Mouse (Mus musculus) MEL (cell line): Measurements from ENCODE around the gene Gsk3b. TPM values are rescaled to one million over a fixed set of nuclear protein-coding genes. Genes with fewer than 3 reads are reported as not detected.

ENCODE experiments used
- DNase-seq: peaks from one replicate; pipeline ENCODE4 v3.0.0; 2011; ENCODE audit warnings: low read depth, low spot score
- H3K27ac ChIP-seq: 2 replicates; pipeline ENCODE4 v1.5.1; 2012; ENCODE audit warnings: low read depth, mild to moderate bottlenecking, control low read depth, low read length, moderate library complexity; ENCODE audit not compliant: control insufficient read depth
- H3K27me3 ChIP-seq, 2 experiments: fragments of 150-350 bp in 1 of 2; sonication (generic) in 1 of 2; 2 replicates each; pipeline ENCODE4 v1.6.1; 2012; ENCODE audit warnings: low read length in 2 of 2, mild to moderate bottlenecking in 2 of 2, improper control_type of control experiment in 1 of 2, moderate library complexity in 1 of 2; ENCODE audit not compliant: insufficient read depth in 2 of 2, control insufficient read depth in 1 of 2
- H3K36me3 ChIP-seq, 2 experiments: 2 replicates each; pipeline ENCODE4 v1.6.1; 2012 to 2014; ENCODE audit warnings: low read length in 2 of 2, improper control_type of control experiment in 1 of 2, inconsistent platforms in 1 of 2, mild to moderate bottlenecking in 1 of 2; ENCODE audit not compliant: insufficient read depth in 2 of 2, control insufficient read depth in 1 of 2
- H3K4me1 ChIP-seq, 2 experiments: fragments of 150-350 bp in 1 of 2; sonication (generic) in 1 of 2; 2 replicates each; pipeline ENCODE4 v1.6.1; 2012; ENCODE audit warnings: low read length in 2 of 2, improper control_type of control experiment in 1 of 2, mild to moderate bottlenecking in 1 of 2; ENCODE audit not compliant: insufficient read depth in 2 of 2, control insufficient read depth in 1 of 2
- H3K4me3 ChIP-seq, 2 experiments: fragments of 150-350 bp in 1 of 2; sonication (generic) in 1 of 2; 2 replicates each; pipeline ENCODE4 v1.5.1; 2012; ENCODE audit warnings: low read depth in 2 of 2, low read length in 2 of 2, mild to moderate bottlenecking in 2 of 2, moderate library complexity in 2 of 2, control low read depth in 1 of 2, improper control_type of control experiment in 1 of 2; ENCODE audit not compliant: control insufficient read depth in 1 of 2, insufficient read depth in 1 of 2
- H3K79me2 ChIP-seq: 2 replicates; pipeline ENCODE4 v1.6.1; 2012; ENCODE audit warnings: mild to moderate bottlenecking, low read length, moderate library complexity; ENCODE audit not compliant: control insufficient read depth, poor library complexity, insufficient read depth
- H3K9ac ChIP-seq: 2 replicates; pipeline ENCODE4 v1.6.1; 2012; ENCODE audit warnings: low read depth, mild to moderate bottlenecking, control low read depth, low read length, moderate library complexity; ENCODE audit not compliant: control insufficient read depth, poor library complexity, severe bottlenecking
- H3K9me3 ChIP-seq: fragments of 150-350 bp; sonication (generic); replicated peaks from 2 replicates; pipeline ENCODE4 v1.6.1; 2012; ENCODE audit warnings: mild to moderate bottlenecking, low read length, improper control_type of control experiment, moderate library complexity; ENCODE audit not compliant: insufficient read depth
- CTCF ChIP-seq, 3 experiments: IDR thresholded peaks in 2 of 3; conservative IDR thresholded peaks in 1 of 3; 2 replicates each; pipeline ENCODE4 v1.5.1; 2011 to 2012; ENCODE audit warnings: low read length in 3 of 3, low read depth in 2 of 3, mild to moderate bottlenecking in 2 of 3, improper control_type of control experiment in 1 of 3, inconsistent platforms in 1 of 3, mixed read lengths in 1 of 3, moderate library complexity in 1 of 3; ENCODE audit not compliant: control insufficient read depth in 1 of 3, insufficient read depth in 1 of 3, poor library complexity in 1 of 3, severe bottlenecking in 1 of 3
- E2F4 ChIP-seq: IDR thresholded peaks from 2 replicates; pipeline ENCODE4 v1.6.1; 2011; ENCODE audit warnings: low read depth, low read length, improper control_type of control experiment, borderline replicate concordance
- EP300 ChIP-seq, 2 experiments: IDR thresholded peaks; 2 replicates each; pipeline ENCODE4 v1.6.1; 2011; ENCODE audit warnings: improper control_type of control experiment in 2 of 2, low read length in 2 of 2, low read depth in 1 of 2, mild to moderate bottlenecking in 1 of 2
- GABPA ChIP-seq: IDR thresholded peaks from 2 replicates; pipeline ENCODE4 v1.6.1; 2012; ENCODE audit warnings: low read depth, mild to moderate bottlenecking, inconsistent platforms, low read length, improper control_type of control experiment, moderate library complexity
- GATA1 ChIP-seq: IDR thresholded peaks from 2 replicates; pipeline ENCODE4 v1.6.1; 2011; ENCODE audit warnings: low read depth, low read length, improper control_type of control experiment
- HCFC1 ChIP-seq: IDR thresholded peaks from 2 replicates; pipeline ENCODE4 v1.6.1; 2012; ENCODE audit warnings: low read depth, mild to moderate bottlenecking, inconsistent platforms, low read length, improper control_type of control experiment, moderate library complexity
- JUND ChIP-seq: IDR thresholded peaks from 2 replicates; pipeline ENCODE4 v1.6.1; 2011; ENCODE audit warnings: low read depth, mild to moderate bottlenecking, improper control_type of control experiment, low read length
- MAX ChIP-seq: IDR thresholded peaks from 2 replicates; pipeline ENCODE4 v1.6.1; 2011; ENCODE audit warnings: low read length, improper control_type of control experiment
- MEF2A ChIP-seq: IDR thresholded peaks from 2 replicates; pipeline ENCODE4 v1.6.1; 2014; ENCODE audit warnings: low read depth, mild to moderate bottlenecking, inconsistent platforms, low read length, improper control_type of control experiment; ENCODE audit not compliant: poor library complexity, insufficient replicate concordance, severe bottlenecking; ENCODE audit errors: extremely low read depth
- MXI1 ChIP-seq: IDR thresholded peaks from 2 replicates; pipeline ENCODE4 v1.6.1; 2011; ENCODE audit warnings: mild to moderate bottlenecking, low read depth, low read length, improper control_type of control experiment
- MYC ChIP-seq: IDR thresholded peaks from 2 replicates; pipeline ENCODE4 v1.6.1; 2011; ENCODE audit warnings: low read depth, mild to moderate bottlenecking, low read length, improper control_type of control experiment, moderate library complexity
- NRF1 ChIP-seq: IDR thresholded peaks from 2 replicates; pipeline ENCODE4 v1.6.1; 2014; ENCODE audit warnings: low read depth, mild to moderate bottlenecking, inconsistent platforms, low read length, improper control_type of control experiment, moderate library complexity; ENCODE audit not compliant: poor library complexity, insufficient read depth, severe bottlenecking
- RAD21 ChIP-seq: IDR thresholded peaks from 2 replicates; pipeline ENCODE4 v1.6.1; 2011; ENCODE audit warnings: mild to moderate bottlenecking, low read depth, low read length, improper control_type of control experiment
- RCOR1 ChIP-seq: IDR thresholded peaks from 2 replicates; pipeline ENCODE4 v1.6.1; 2012; ENCODE audit warnings: low read depth, mild to moderate bottlenecking, inconsistent platforms, low read length, improper control_type of control experiment
- TAL1 ChIP-seq: IDR thresholded peaks from 2 replicates; pipeline ENCODE4 v1.6.1; 2012; ENCODE audit warnings: mild to moderate bottlenecking, inconsistent platforms, low read length, moderate library complexity, mixed read lengths
- TBP ChIP-seq: IDR thresholded peaks from 2 replicates; pipeline ENCODE4 v1.8.0; 2011; ENCODE audit warnings: low read depth, low read length, improper control_type of control experiment
- UBTF ChIP-seq: IDR thresholded peaks from 2 replicates; pipeline ENCODE4 v1.6.1; 2012; ENCODE audit warnings: low read depth, mild to moderate bottlenecking, inconsistent platforms, low read length, improper control_type of control experiment, moderate library complexity, borderline replicate concordance; ENCODE audit not compliant: insufficient read depth
- USF1 ChIP-seq: IDR thresholded peaks from 2 replicates; pipeline ENCODE4 v1.6.1; 2014; ENCODE audit warnings: low read depth, mild to moderate bottlenecking, inconsistent platforms, low read length, improper control_type of control experiment, moderate library complexity
- USF2 ChIP-seq, 2 experiments: IDR thresholded peaks; 2 replicates each; pipeline ENCODE4 v1.6.1; 2011 to 2012; ENCODE audit warnings: improper control_type of control experiment in 2 of 2, low read length in 2 of 2, borderline replicate concordance in 1 of 2, inconsistent platforms in 1 of 2, low read depth in 1 of 2, mild to moderate bottlenecking in 1 of 2; ENCODE audit not compliant: insufficient read depth in 1 of 2
- ZKSCAN1 ChIP-seq: IDR thresholded peaks from 2 replicates; pipeline ENCODE4 v1.6.1; 2012; ENCODE audit warnings: low read depth, mild to moderate bottlenecking, inconsistent platforms, low read length, improper control_type of control experiment, moderate library complexity
- ZMIZ1 ChIP-seq: IDR thresholded peaks from 2 replicates; pipeline ENCODE4 v1.6.1; 2012; ENCODE audit warnings: low read depth, mild to moderate bottlenecking, inconsistent platforms, low read length, improper control_type of control experiment, moderate library complexity
- ZNF384 ChIP-seq: IDR thresholded peaks from 2 replicates; pipeline ENCODE4 v1.6.1; 2012; ENCODE audit warnings: low read depth, mild to moderate bottlenecking, inconsistent platforms, low read length, improper control_type of control experiment
- polyA plus RNA-seq, 2 experiments: library from polyadenylated mRNA; stranded (reverse) in 1 of 2; unstranded in 1 of 2; fragments of >175 nt in 1 of 2; fragments of >200 nt in 1 of 2; gene quantifications; 2 replicates each; pipeline versions ENCODE4 v1.2.1 to v1.2.4; 2012; ENCODE audit warnings: low replicate concordance in 2 of 2, low read depth in 1 of 2; ENCODE audit not compliant: insufficient read length in 2 of 2, insufficient read depth in 1 of 2, missing spikeins in 1 of 2
- total RNA-seq: library from RNA; depleted of rRNA; stranded (reverse); fragments of 300-350 nt; gene quantifications from 2 replicates; pipeline ENCODE4 v1.2.3, GENCODE M21; 2012

The Gsk3b gene
- total and polyA plus RNA-seq, 3 experiments = 8.8 to 20.1 TPM; not detected in 1

DNA sequence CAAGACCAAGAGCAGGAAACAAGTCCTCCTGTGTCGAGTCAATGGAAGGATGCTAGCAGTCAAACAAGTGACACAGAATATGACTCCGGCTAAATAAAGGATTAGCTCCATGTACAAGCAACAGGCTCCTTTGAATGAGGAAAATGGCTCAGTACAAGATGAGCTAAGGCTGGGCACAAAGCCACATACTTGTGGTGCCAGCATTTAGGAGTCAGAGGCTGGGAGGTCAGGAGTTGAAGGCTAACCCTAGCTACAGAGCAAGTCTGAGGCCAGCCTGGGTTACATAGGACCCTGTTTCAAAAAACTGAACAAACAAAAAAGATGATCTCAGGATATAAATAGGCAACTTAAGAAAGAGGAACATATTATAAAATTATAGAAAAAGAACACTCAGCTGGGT is 201.3 kb downstream of the Gsk3b start:
- no peak for DNase-seq

DNA sequence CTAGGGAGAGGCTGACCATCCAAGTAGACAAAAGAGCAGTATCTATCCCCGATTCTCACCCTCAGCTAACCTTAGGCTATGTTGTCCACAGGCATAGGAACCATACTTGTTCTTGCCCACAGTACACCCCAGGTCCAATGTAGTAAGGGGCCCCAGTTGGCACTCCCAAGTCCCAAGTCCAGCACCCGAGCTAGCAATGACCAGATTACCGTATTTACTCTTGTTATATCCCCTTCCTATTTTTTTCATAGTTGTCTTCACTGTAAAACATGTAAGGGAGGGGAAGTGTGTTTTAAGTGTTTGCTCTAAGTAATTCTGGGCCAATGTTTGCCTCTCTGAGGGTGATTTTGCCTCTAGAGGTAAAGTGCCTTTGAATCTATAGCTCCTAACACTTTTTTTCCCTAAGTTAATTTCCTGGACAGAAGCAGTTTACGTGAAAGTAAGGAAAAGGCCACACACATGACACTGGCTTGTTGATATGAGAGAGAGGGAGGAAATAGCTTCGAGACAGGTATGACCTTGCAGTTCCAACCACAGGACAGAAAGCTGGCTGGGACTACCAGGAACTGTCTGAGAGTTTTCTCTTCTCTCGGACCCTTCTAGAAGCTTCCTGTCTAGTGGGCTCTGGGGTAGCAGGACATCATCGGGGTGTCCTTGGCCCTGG is 206.0 kb downstream of the Gsk3b start, which contains the start of gene Nr1i2:
Gene Nr1i2 (minus strand): TSS at position 140 of the 664 bp plus-strand sequence.
- no peak within 1 kb of the TSS for H3K9ac ChIP-seq
- DNase-seq = no peak
- H3K4me1 ChIP-seq = no peaks in the 10 kb centered on the region
- H3K79me2 ChIP-seq = no peaks in the 10 kb centered on the region
- no peak for TF ChIP-seq ZMIZ1
- peak; percentile 63; the same call in 1 of the 2 replicates for TF ChIP-seq MXI1
- TF ChIP-seq TBP = no peak
- TF ChIP-seq UBTF = no peak
- no peaks in the 10 kb centered on the region for H3K36me3 ChIP-seq
- peaks cover 3 to 9% of the 10 kb centered on the region in 2 experiments for H3K27me3 ChIP-seq
- no peak within 1 kb of the TSS for H3K4me3 ChIP-seq
- H3K27ac ChIP-seq = no peak within 1 kb of the TSS
- no peaks in the 10 kb centered on the region for H3K9me3 ChIP-seq

More for the DNA sequence above, 201.3 kb downstream of the Gsk3b start:
- no peak overlapping the region for H3K9ac ChIP-seq
- TF ChIP-seq GABPA (no peak), MEF2A (no peak), ZNF384 (no peak), TAL1 (no peak), JUND (no peak), USF2 (IDR thresholded peaks at IDR 0.05; ENCODE audit: borderline replicate concordance in 1 of 2, insufficient read depth in 1 of 2, low read depth in 1 of 2, low read length in 2 of 2) (no peak), RCOR1 (no peak), ZKSCAN1 (no peak), MYC (no peak), E2F4 (no peak), USF1 (no peak), RAD21 (no peak), MAX (no peak), CTCF (IDR thresholded peaks at IDR 0.05 in 2 of 3, conservative IDR thresholded peaks at IDR 0.05 in 1 of 3; ENCODE audit: control insufficient read depth in 1 of 3, insufficient read depth in 1 of 3, low read depth in 2 of 3, low read length in 3 of 3, poor library complexity in 1 of 3, severe bottlenecking in 1 of 3) (no peak), EP300 (IDR thresholded peaks at IDR 0.05; ENCODE audit: low read depth in 1 of 2, low read length in 2 of 2) (no peak), GATA1 (no peak), NRF1 (no peak), HCFC1 (no peak)
- H3K4me3 ChIP-seq = no peak overlapping the region
- peaks cover 2 to 11% of the 10 kb centered on the region in 2 experiments; a peak in 3 of 4 replicates for H3K27me3 ChIP-seq
- no peaks in the 10 kb centered on the region for H3K36me3 ChIP-seq
- no peaks in the 10 kb centered on the region for H3K79me2 ChIP-seq
- H3K9me3 ChIP-seq = no peaks in the 10 kb centered on the region
- no peak overlapping the region for H3K27ac ChIP-seq
- H3K4me1 ChIP-seq = no peaks in the 10 kb centered on the region
